Mouse (Mus musculus) heart, postnatal 36 days (tissue): ENCODE results near the gene Naa16. TPM values are rescaled to one million over a fixed set of nuclear protein-coding genes. Genes with fewer than 3 reads are reported as not detected.

Experiments
- DNase-seq, 2 experiments: peaks; one replicate each; pipeline ENCODE4 v3.0.0; 2021 to 2022
- intact Hi-C: fragments of 180-260 bp; cut with DNase I; formaldehyde crosslinking; loops from one replicate; pipeline ENCODE4 v1.15.1; 2025
- total RNA-seq, 2 experiments: library from RNA; stranded (reverse); gene quantifications; 2 replicates each; pipeline ENCODE4 v1.2.3; 2021

Naa16 gene
- total RNA-seq, 2 experiments from 2014 or later: 10.8 to 11.2 TPM

- intact Hi-C loops: no loop called here
- DNase-seq: no peak
These were observed 55.0 kb downstream of the Naa16 start for GRCm38 (mm10) chr14:79335613-79336012.

GRCm38 (mm10) chr14:79331936-79332335, 58.6 kb downstream of the Naa16 start:
- peak in 1 of 2 experiments; percentile 27 for DNase-seq
- intact Hi-C loops: no loop called here

GRCm38 (mm10) chr14:79330944-79331561, 59.5 kb downstream of the Naa16 start:
- DNase-seq: no peak
- intact Hi-C loops: no loop called here

- intact Hi-C loops: loop anchor here (2.0 to 5.0 kb wide), 2 partner anchors 26 to 655 kb away; partner anchors contain the start of gene Rgcc
- peak; percentile 39 to 50 for DNase-seq
These were observed 63.5 kb downstream of the Naa16 start for GRCm38 (mm10) chr14:79327033-79327432.

- DNase-seq: no peak
- intact Hi-C loops: no loop called here
These were observed 66.3 kb downstream of the Naa16 start for GRCm38 (mm10) chr14:79324112-79324840.

- DNase-seq: no peak
- intact Hi-C loops: loop anchor here (1.0 kb wide), 1 partner anchor 198 kb away; no protein-coding TSS in a partner anchor
These were observed 68.7 kb downstream of the Naa16 start for GRCm38 (mm10) chr14:79321881-79322280.

- intact Hi-C loops: loop anchor here (1.0 kb wide), 1 partner anchor 197 kb away; no protein-coding TSS in a partner anchor
These were observed 69.4 kb downstream of the Naa16 start for GRCm38 (mm10) chr14:79321152-79321551.

GRCm38 (mm10) chr14:79317602-79318001, 73.0 kb downstream of the Naa16 start:
- intact Hi-C loops: no loop called here
- DNase-seq: no peak

More at GRCm38 (mm10) chr14:79321152-79321551, 69.4 kb downstream of the Naa16 start:
- DNase-seq: no peak

GRCm38 (mm10) chr14:79315877-79316276, 74.7 kb downstream of the Naa16 start:
- no peak for DNase-seq
- intact Hi-C loops: no loop called here

GRCm38 (mm10) chr14:79314245-79315010, 76.2 kb downstream of the Naa16 start:
- intact Hi-C loops: no loop called here

GRCm38 (mm10) chr14:79313439-79314175, 77.0 kb downstream of the Naa16 start:
- intact Hi-C loops: no loop called here
- DNase-seq: no peak

More at GRCm38 (mm10) chr14:79314245-79315010, 76.2 kb downstream of the Naa16 start:
- no peak for DNase-seq

- intact Hi-C loops: no loop called here
- no peak for DNase-seq
These were observed 77.9 kb downstream of the Naa16 start for GRCm38 (mm10) chr14:79312719-79313118.

- intact Hi-C loops: no loop called here
- no peak for DNase-seq
These were observed 78.6 kb downstream of the Naa16 start for GRCm38 (mm10) chr14:79311918-79312454.

GRCm38 (mm10) chr14:79309115-79309514, 81.5 kb downstream of the Naa16 start:
- no peak for DNase-seq
- intact Hi-C loops: no loop called here

GRCm38 (mm10) chr14:79308364-79308763, 82.2 kb downstream of the Naa16 start:
- intact Hi-C loops: no loop called here
- DNase-seq: no peak

- intact Hi-C loops: no loop called here
- DNase-seq: no peak
These were observed 82.7 kb downstream of the Naa16 start for GRCm38 (mm10) chr14:79307908-79308307.

- no peak for DNase-seq
- intact Hi-C loops: no loop called here
These were observed 83.4 kb downstream of the Naa16 start for GRCm38 (mm10) chr14:79307138-79307537.

GRCm38 (mm10) chr14:79304873-79305464, 85.6 kb downstream of the Naa16 start:
- intact Hi-C loops: loop anchor here (5.0 kb wide), 1 partner anchor 183 kb away; no protein-coding TSS in a partner anchor
- DNase-seq: no peak

- no peak for DNase-seq
- intact Hi-C loops: loop anchor here (5.0 kb wide), 1 partner anchor 181 kb away; no protein-coding TSS in a partner anchor
These were observed 87.4 kb downstream of the Naa16 start for GRCm38 (mm10) chr14:79303150-79303549.
